Mouse (Mus musculus) CH12.LX (cell line): ENCODE results near the gene Pcdh15. TPM values are rescaled to one million over a fixed set of nuclear protein-coding genes. Genes with fewer than 3 reads are reported as not detected.

ENCODE experiments used
- DNase-seq: peaks from one replicate; pipeline ENCODE4 v3.0.0-alpha.2; 2013; ENCODE audit errors: extremely low read depth
- H3K27ac ChIP-seq: 2 replicates; pipeline ENCODE4 v1.5.1; 2012; ENCODE audit warnings: low read depth, mild to moderate bottlenecking, control low read depth, moderate library complexity; ENCODE audit not compliant: insufficient read depth
- H3K27me3 ChIP-seq: replicated peaks from 2 replicates; pipeline ENCODE3; 2012; ENCODE audit warnings: inconsistent platforms
- H3K36me3 ChIP-seq, 2 experiments: replicated peaks in 1 of 2; 2 replicates each; pipeline versions ENCODE3 to v1.6.1; 2012; ENCODE audit warnings: inconsistent platforms in 1 of 2, low read length in 1 of 2, mild to moderate bottlenecking in 1 of 2, mixed read lengths in 1 of 2, moderate library complexity in 1 of 2; ENCODE audit not compliant: control insufficient read depth in 1 of 2, insufficient read depth in 1 of 2
- H3K4me1 ChIP-seq, 2 experiments: 2 replicates each; pipeline ENCODE4 v1.6.1; 2012; ENCODE audit warnings: inconsistent platforms in 1 of 2, moderate library complexity in 1 of 2; ENCODE audit not compliant: insufficient read depth in 2 of 2, control insufficient read depth in 1 of 2
- H3K4me2 ChIP-seq: 2 replicates; pipeline ENCODE4 v1.6.1; 2012; ENCODE audit warnings: low read depth, mild to moderate bottlenecking, control low read depth; ENCODE audit not compliant: poor library complexity, insufficient read depth, severe bottlenecking
- H3K4me3 ChIP-seq, 3 experiments: fragments of 150-350 bp in 1 of 3; sonication (generic) in 1 of 3; replicated peaks in 1 of 3; 2 replicates each; pipeline versions ENCODE3 to v1.5.1; 2011 to 2012; ENCODE audit warnings: low read depth in 2 of 3, low read length in 2 of 3, mild to moderate bottlenecking in 2 of 3, moderate library complexity in 2 of 3, control low read depth in 1 of 3, improper control_type of control experiment in 1 of 3, inconsistent platforms in 1 of 3, mixed read lengths in 1 of 3; ENCODE audit not compliant: poor library complexity in 1 of 3
- H3K79me2 ChIP-seq: replicated peaks from 2 replicates; pipeline ENCODE4 v1.6.1; 2012; ENCODE audit warnings: mild to moderate bottlenecking, moderate library complexity; ENCODE audit not compliant: control insufficient read depth, poor library complexity, insufficient read depth, severe bottlenecking; ENCODE audit errors: extremely low read depth
- H3K9ac ChIP-seq: 2 replicates; pipeline ENCODE4 v1.6.1; 2012; ENCODE audit warnings: low read depth, mild to moderate bottlenecking, control low read depth, moderate library complexity; ENCODE audit not compliant: insufficient read depth
- H3K9me3 ChIP-seq: replicated peaks from 2 replicates; pipeline ENCODE3; 2012; ENCODE audit warnings: low read length, inconsistent platforms, mixed read lengths
- CHD1 ChIP-seq: IDR thresholded peaks from 2 replicates; pipeline ENCODE4 v1.6.1; 2012; ENCODE audit warnings: low read depth, low read length, improper control_type of control experiment, inconsistent platforms
- EP300 ChIP-seq: IDR thresholded peaks from 2 replicates; pipeline ENCODE4 v1.6.1; 2011; ENCODE audit warnings: low read length, improper control_type of control experiment
- ETS1 ChIP-seq: conservative IDR thresholded peaks from 2 replicates; pipeline ENCODE4 v1.6.1; 2012; ENCODE audit warnings: low read depth, mild to moderate bottlenecking, inconsistent platforms, low read length, improper control_type of control experiment, moderate library complexity
- GABPA ChIP-seq: IDR thresholded peaks from 2 replicates; pipeline ENCODE4 v1.6.1; 2012; ENCODE audit warnings: low read depth, low read length, improper control_type of control experiment, inconsistent platforms; ENCODE audit not compliant: insufficient replicate concordance
- HCFC1 ChIP-seq: IDR thresholded peaks from 2 replicates; pipeline ENCODE4 v1.6.1; 2012; ENCODE audit warnings: low read depth, mild to moderate bottlenecking, inconsistent platforms, low read length, improper control_type of control experiment
- IRF4 ChIP-seq: IDR thresholded peaks from 2 replicates; pipeline ENCODE4 v1.6.1; 2014; ENCODE audit warnings: low read depth, mild to moderate bottlenecking, inconsistent platforms, low read length, improper control_type of control experiment
- JUN ChIP-seq: IDR thresholded peaks from 2 replicates; pipeline ENCODE4 v1.6.1; 2011; ENCODE audit warnings: low read depth, mild to moderate bottlenecking, low read length, improper control_type of control experiment, moderate library complexity; ENCODE audit not compliant: insufficient read depth
- JUND ChIP-seq: conservative IDR thresholded peaks from 2 replicates; pipeline ENCODE4 v1.6.1; 2011; ENCODE audit warnings: low read depth, low read length, improper control_type of control experiment
- KAT2A ChIP-seq: IDR thresholded peaks from 2 replicates; pipeline ENCODE4 v1.6.1; 2012; ENCODE audit warnings: low read length, improper control_type of control experiment, inconsistent platforms; ENCODE audit not compliant: insufficient replicate concordance
- MAFK ChIP-seq: IDR thresholded peaks from 2 replicates; pipeline ENCODE4 v1.6.1; 2011; ENCODE audit warnings: low read length, improper control_type of control experiment; ENCODE audit not compliant: insufficient replicate concordance
- MAZ ChIP-seq: IDR thresholded peaks from 2 replicates; pipeline ENCODE4 v1.6.1; 2012; ENCODE audit warnings: low read depth, mild to moderate bottlenecking, inconsistent platforms, low read length, improper control_type of control experiment, moderate library complexity
- MEF2A ChIP-seq: IDR thresholded peaks from 2 replicates; pipeline ENCODE4 v1.6.1; 2014; ENCODE audit warnings: low read depth, mild to moderate bottlenecking, inconsistent platforms, low read length, improper control_type of control experiment, borderline replicate concordance
- MYC ChIP-seq: IDR thresholded peaks from 2 replicates; pipeline ENCODE4 v1.6.1; 2011; ENCODE audit warnings: low read depth, mild to moderate bottlenecking, improper control_type of control experiment, low read length
- PAX5 ChIP-seq: IDR thresholded peaks from 2 replicates; pipeline ENCODE4 v1.6.1; 2012; ENCODE audit warnings: low read length, inconsistent platforms, mixed read lengths
- POLR2A ChIP-seq: IDR thresholded peaks from 2 replicates; pipeline ENCODE4 v1.6.1; 2011; ENCODE audit warnings: low read depth, mild to moderate bottlenecking, improper control_type of control experiment, low read length
- POLR2AphosphoS2 ChIP-seq: IDR thresholded peaks from 2 replicates; pipeline ENCODE4 v1.6.1; 2011; ENCODE audit warnings: low read depth, low read length, improper control_type of control experiment
- RCOR1 ChIP-seq: conservative IDR thresholded peaks from 2 replicates; pipeline ENCODE4 v1.6.1; 2012; ENCODE audit warnings: low read depth, mild to moderate bottlenecking, inconsistent platforms, low read length, improper control_type of control experiment
- SIN3A ChIP-seq: IDR thresholded peaks from 2 replicates; pipeline ENCODE4 v1.6.1; 2012; ENCODE audit warnings: low read length, improper control_type of control experiment, inconsistent platforms
- ZNF384 ChIP-seq: IDR thresholded peaks from 2 replicates; pipeline ENCODE4 v1.6.1; 2012; ENCODE audit warnings: low read depth, low read length, improper control_type of control experiment, inconsistent platforms
- dilution Hi-C: fragments of 300-500 bp; cut with MboI; formaldehyde crosslinking; loops from 2 replicates; pipeline ENCODE4 v1.14.3; 2020; ENCODE audit warnings: low sequenced_read_pairs; ENCODE audit not compliant: extremely low pct_unique_long_range_greater_than_20kb, extremely low pct_ligation_motif_present
- in situ Hi-C: fragments of 300-500 bp; cut with MboI; formaldehyde crosslinking; loops from 3 replicates; pipeline ENCODE4 v1.14.3; 2019; ENCODE audit warnings: low sequenced_read_pairs, low pct_ligation_motif_present, low pct_unique_long_range_greater_than_20kb, mixed read lengths
- polyA plus RNA-seq: library from polyadenylated mRNA; unstranded; fragments of >175 nt; gene quantifications from 2 replicates; pipeline ENCODE4 v1.2.1, GENCODE M21; 2012; ENCODE audit warnings: low read depth; ENCODE audit not compliant: insufficient read length
- total RNA-seq, 2 experiments: library from RNA; depleted of rRNA; stranded (reverse); fragments of 300-350 nt in 1 of 2; fragments of >200 nt in 1 of 2; gene quantifications; 2 replicates each; pipeline ENCODE4 v1.2.3; 2012 to 2014

Gene Pcdh15
- total and polyA plus RNA-seq, 3 experiments = not detected

DNA sequence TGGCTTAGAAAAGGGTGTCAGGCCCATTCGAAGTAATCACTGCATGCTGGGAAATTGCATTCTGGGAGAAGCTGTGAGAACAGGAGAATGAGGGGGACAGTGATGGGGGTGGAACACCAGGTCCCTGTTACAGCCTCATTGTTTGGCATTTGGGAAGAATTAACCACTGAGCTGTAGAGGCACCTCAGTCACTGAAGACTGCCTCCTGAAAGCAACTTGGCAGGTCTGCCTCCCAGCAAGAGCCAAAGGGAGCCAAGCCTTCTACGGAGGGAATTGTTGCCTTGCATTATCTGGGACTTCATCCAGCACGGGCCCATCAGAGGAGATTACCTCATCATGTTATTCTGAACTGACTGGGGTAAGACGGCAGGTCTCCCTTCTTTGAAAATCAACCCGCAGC, 197.3 kb downstream of the Pcdh15 start:
- dilution Hi-C loops = no loop called here
- DNase-seq = no peak
- Histone ChIP-seq H3K79me2 (no peaks in the 10 kb centered on the region), H3K27me3 (no peaks in the 10 kb centered on the region), H3K9ac (no peak overlapping the region), H3K4me2 (no peak overlapping the region), H3K36me3 (no peaks in the 10 kb centered on the region), H3K4me1 (no peaks in the 10 kb centered on the region), H3K4me3 (no peak overlapping the region), H3K9me3 (peaks cover 29% of the 10 kb centered on the region), H3K27ac (no peak overlapping the region)
- TF ChIP-seq POLR2A (no peak), RCOR1 (no peak), HCFC1 (no peak), ETS1 (no peak), PAX5 (no peak), MYC (no peak), JUN (no peak), GABPA (no peak)
- in situ Hi-C loops = no loop called here

DNA sequence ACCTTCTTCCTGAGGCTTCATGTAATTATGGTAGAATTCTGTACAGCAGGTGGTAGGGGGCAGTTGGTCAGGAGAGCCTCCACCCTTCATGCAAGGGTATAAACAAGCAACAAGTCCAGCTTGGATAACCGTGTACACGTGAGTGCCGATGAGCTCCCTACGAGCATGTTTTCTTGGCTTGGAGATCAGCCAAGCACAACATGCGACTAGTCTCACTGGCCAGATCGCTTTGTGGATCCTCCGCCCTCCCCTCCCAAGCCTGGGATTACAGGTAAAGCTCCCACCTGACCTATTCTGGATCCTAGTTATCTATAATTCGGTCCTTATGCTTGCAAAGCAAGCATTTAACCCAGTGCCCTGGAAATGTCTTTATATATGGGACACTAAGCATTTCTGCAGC, 202.8 kb downstream of the Pcdh15 start:
- Histone ChIP-seq H3K79me2 (no peaks in the 10 kb centered on the region), H3K4me3 (no peak overlapping the region), H3K27me3 (no peaks in the 10 kb centered on the region), H3K4me1 (no peaks in the 10 kb centered on the region), H3K9me3 (peaks cover 36% of the 10 kb centered on the region), H3K27ac (no peak overlapping the region), H3K4me2 (no peak overlapping the region), H3K36me3 (no peaks in the 10 kb centered on the region), H3K9ac (no peak overlapping the region)
- in situ Hi-C loops (no loop called here), dilution Hi-C loops (no loop called here)
- TF ChIP-seq MAZ = no peak
- TF ChIP-seq CHD1 = no peak
- no peak for TF ChIP-seq SIN3A
- no peak for TF ChIP-seq JUND
- no peak for TF ChIP-seq EP300
- no peak for TF ChIP-seq MEF2A
- no peak for DNase-seq

DNA sequence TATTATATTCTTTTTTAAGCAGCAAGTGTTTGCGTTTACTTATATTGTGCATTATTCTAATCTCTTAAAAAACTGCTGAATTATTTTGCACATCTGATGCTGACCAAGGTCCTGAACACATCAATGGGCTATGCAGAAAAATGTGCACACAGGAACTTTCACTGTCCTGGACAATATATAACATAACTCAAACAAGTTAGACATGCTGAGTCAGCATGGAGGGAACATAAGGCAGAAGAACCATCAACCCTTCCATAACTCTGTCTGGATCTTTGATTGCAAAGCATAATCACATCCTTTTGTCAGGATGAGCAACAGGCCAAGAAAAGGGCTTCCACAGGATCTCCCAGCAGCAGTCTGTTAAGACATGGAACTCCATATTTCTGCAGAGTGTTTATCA, 207.5 kb downstream of the Pcdh15 start:
- H3K27ac ChIP-seq = no peak overlapping the region
- no peak for TF ChIP-seq POLR2AphosphoS2
- peak; percentile 70 for TF ChIP-seq MAFK
- TF ChIP-seq IRF4 = no peak
- no peak for TF ChIP-seq ZNF384
- TF ChIP-seq MAZ = no peak
- TF ChIP-seq KAT2A = no peak
- TF ChIP-seq RCOR1 = no peak
- H3K9me3 ChIP-seq = peaks cover 41% of the 10 kb centered on the region
- H3K36me3 ChIP-seq = no peaks in the 10 kb centered on the region
- no peaks in the 10 kb centered on the region for H3K79me2 ChIP-seq
- in situ Hi-C loops = no loop called here
- dilution Hi-C loops = no loop called here
- H3K27me3 ChIP-seq = no peaks in the 10 kb centered on the region
- H3K4me2 ChIP-seq = no peak overlapping the region
- H3K9ac ChIP-seq = no peak overlapping the region
- H3K4me3 ChIP-seq = no peak overlapping the region
- H3K4me1 ChIP-seq = no peaks in the 10 kb centered on the region
- no peak for DNase-seq
